Mouse (Mus musculus): ENCODE data around the gene Enah.

GRCm38 (mm10) chr1:182029989-182030649 is 10.3 kb upstream of the Enah start:
- TF ChIP-seq POLR2A (IDR thresholded peaks at IDR 0.05; ENCODE audit: low read depth, low read length) (no peak), CTCF (IDR thresholded peaks at IDR 0.05; ENCODE audit: extremely low read depth, insufficient read length, insufficient replicate concordance, low read depth, low read length) (no peak)
